Mouse (Mus musculus) mouse embryonic stem cell (cell line): ENCODE results near the gene Sfxn5.

ENCODE experiments used
- in situ Hi-C, 2 experiments: fragments of 300-500 bp; cut with MboI; formaldehyde crosslinking; loops; 1 replicate in 1 of 2; 3 replicates in 1 of 2; pipeline ENCODE4 v1.14.3; 2019 to 2020; ENCODE audit warnings: low sequenced_read_pairs in 2 of 2, low pct_unique_long_range_greater_than_20kb in 1 of 2, mixed read lengths in 1 of 2; ENCODE audit not compliant: unreplicated experiment in 1 of 2

The Sfxn5 gene

DNA sequence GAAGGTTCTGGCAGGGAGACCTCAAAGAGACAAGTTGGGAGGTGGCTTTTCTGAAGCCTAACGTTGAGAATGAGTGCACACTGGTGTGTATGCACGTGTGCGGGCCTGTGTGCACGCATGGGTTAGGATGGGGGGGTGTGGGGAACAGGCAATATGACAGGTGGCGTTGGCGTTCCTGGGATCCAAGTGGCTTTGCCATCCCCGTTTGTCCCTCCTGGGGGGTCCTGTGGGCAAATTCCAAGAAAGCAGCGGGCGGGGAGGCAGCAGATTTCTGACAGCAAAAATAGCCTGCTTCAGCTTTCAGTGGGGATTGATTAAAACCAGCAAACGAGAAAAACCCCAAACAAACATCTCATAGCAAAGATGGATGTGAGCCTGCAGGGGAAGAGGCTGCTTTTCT is 110.7 kb downstream of the Sfxn5 start:
- in situ Hi-C loops, result no loop called here

GRCm38 (mm10) chr6:85220917-85221316 is 112.3 kb downstream of the Sfxn5 start:
- in situ Hi-C loops, result no loop called here

DNA sequence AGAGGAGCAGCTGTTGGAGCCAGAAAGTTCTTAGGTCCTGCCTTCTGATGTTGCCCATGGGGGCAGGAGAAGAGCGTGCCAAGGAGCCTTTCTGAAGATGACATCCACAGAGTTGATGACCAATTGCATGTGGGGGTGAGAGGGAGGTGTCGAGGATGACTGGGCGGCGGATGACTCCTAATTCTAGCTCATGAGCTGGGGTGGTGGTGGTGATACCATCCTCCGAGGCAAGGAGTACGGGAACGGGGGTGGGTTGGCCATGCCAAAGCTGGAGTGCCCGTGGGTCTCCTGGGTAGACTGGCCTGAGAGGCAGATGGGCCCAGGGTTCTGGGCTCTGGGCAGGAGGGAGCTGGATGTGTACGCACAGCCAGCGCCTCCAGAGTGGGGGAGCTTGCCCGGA is 113.5 kb downstream of the Sfxn5 start:
- in situ Hi-C loops, result no loop called here

GRCm38 (mm10) chr6:85218684-85219445 is 114.4 kb downstream of the Sfxn5 start:
- in situ Hi-C loops, result no loop called here

DNA sequence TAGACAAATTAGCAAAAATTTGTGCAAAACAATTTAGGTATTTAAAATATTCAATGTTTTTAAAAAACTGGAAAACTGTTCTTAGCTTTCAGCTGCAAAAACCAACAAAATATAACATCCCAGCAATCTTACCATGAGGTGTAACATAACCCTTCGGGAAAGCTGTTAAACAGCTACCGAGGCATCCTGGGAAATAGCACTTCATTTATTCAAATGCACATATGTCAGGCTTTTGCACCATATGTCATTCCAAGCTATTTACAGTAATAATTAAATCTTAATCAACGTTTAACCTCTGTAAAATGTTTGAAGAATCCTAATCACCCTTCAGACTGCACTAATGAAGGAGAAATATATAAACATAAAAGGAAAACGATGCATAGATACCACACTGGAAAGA is 115.0 kb downstream of the Sfxn5 start:
- in situ Hi-C loops, result no loop called here

DNA sequence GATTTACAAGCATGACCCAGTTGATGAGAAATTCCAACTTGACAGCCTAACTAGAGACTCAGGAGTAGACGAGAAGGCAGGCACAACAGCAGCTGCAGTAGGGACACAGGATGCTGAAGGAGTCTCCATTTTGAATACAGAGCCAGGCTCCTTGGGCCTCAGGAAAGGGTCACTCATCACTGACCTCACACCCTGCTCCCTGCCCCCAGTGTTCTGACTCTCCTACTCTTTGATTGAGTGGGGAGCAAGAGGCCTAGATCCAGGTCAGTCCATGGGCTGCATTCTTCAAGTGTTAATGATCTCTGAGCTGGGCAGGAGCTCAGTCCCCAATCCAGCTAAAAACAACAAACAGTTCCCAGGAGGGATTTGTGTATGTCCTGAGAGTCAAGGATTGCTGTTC is 122.5 kb downstream of the Sfxn5 start:
- in situ Hi-C loops, result no loop called here

GRCm38 (mm10) chr6:85209226-85209967 is 123.8 kb downstream of the Sfxn5 start:
- in situ Hi-C loops, result no loop called here

DNA sequence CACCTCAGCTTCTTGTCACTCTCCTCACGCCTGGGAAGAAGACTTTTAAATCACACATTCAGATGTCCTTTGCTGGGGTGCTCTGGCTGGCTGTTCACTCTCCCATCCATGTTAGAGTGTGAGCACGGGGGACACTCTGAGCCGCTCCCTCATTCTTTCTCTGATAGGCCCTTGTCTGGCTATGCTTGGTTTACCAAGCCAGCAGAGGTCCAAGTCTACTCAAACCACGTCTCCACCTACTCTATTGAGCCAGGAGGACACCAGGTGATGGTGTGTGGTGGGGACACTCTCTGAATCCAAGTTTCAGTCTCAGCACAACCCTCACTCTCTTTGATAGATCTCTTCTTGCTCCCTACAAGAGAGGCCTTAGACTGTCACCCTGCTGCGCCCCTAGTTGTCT is 125.9 kb downstream of the Sfxn5 start:
- in situ Hi-C loops, result no loop called here

DNA sequence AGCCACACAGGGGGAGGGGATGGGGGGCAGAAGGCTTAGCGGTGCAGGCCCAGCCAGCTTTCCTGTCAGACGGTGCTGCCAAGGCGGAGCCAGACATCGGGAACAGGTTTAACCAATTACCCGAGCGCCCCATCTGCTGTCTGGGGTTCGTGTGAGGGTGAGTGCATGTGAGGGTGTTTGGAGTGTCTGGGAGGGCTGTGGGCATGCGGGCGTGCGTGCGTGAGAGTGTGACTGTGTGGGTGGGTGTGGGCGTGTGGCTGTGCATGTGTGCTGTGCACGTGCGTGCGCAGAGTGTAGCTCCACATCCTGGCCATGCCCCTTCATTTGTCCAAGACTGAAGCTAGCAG is 126.3 kb downstream of the Sfxn5 start:
- in situ Hi-C loops, result no loop called here

GRCm38 (mm10) chr6:85206182-85206938 is 126.9 kb downstream of the Sfxn5 start:
- in situ Hi-C loops, result no loop called here

DNA sequence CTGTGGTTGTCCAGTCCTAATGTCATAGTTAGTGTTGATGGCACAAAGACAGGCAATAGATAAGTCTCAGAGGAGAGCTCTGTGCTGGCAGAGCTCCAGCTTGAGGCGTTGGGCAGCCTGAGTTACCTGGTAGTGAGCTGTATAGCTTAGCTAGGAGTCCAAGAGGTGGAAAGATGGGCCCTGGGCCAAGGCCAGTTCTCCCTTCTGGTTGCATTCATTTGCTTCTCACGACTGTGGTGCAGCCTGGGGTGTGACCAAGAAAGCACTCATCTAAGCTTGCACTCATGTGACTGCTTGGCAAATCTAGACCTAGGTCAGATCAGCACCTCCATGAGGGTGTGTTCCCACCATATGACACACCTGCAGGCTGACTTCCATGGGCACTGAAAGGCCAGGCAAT is 135.3 kb downstream of the Sfxn5 start:
- in situ Hi-C loops, result loop anchor here in 1 of 2 experiments (25.0 kb wide), 1 partner anchor 611 kb away; the partner anchor contains the start of gene Cyp26b1

- in situ Hi-C loops, result loop anchor here in 1 of 2 experiments (25.0 kb wide), 1 partner anchor 606 kb away; the partner anchor contains the start of gene Cyp26b1
Observed at GRCm38 (mm10) chr6:85193381-85194318, 139.6 kb downstream of the Sfxn5 start.

GRCm38 (mm10) chr6:85191751-85192440 is 141.3 kb downstream of the Sfxn5 start:
- in situ Hi-C loops, result loop anchor here in 1 of 2 experiments (25.0 kb wide), 1 partner anchor 605 kb away; the partner anchor contains the start of gene Cyp26b1

DNA sequence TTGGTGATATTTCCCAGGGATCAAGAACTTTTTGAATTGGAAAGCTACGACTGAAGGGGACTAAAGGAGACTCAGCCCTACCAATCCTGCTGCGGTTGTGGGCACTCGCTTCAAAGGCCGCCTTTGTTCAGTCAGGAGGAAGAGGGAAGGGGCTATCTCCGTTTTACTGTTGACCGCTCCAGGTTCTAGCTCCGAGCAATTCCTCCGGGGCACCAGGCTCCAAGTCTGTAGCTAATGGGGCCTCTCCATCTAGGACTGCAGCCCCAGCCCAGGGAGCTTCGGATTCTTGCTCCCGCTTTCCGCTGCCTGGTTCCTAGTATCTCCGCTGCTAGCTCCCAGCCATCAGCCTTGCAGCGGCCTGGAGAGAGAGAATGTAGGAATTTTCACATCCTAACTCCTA is 142.6 kb downstream of the Sfxn5 start:
- in situ Hi-C loops, result loop anchor here in 1 of 2 experiments (25.0 kb wide), 1 partner anchor 603 kb away; the partner anchor contains the start of gene Cyp26b1

DNA sequence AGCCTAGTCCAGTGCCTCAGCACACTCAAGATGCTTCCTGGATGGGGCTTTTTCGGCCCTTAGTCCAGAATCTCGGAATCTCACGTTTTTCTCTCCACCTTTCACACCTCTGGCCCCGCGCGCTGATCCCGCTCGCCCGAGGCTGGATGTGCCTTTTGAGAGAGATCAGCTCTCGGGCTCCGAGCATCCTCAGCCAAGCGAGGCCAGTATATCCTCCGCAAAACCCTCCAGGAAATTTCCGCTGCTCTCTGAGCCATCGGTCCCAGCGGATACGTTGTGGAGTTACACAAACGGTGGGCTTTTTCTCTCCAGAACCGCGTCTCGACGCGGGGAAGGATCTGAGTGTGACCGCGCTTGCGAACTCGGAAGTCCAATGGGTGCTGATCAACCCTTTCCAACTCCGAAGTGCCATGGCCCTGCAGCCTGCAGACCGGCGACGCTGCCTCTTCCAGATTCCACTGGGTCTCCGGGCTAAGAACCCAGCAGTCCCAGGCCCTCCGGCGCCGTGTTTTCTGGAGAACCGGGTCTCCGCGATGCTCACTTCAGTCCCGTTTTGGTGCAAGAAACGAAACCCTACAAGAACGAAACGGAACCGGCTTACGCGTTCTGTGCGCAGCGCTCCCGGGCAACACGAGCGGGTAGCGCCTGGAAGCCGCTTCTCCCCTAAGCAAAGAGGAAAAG is 143.2 kb downstream of the Sfxn5 start:
- in situ Hi-C loops, result loop anchor here in 1 of 2 experiments (5.0 to 25.0 kb wide), 2 partner anchors 603 to 1488 kb away; partner anchors contain the start of gene Cyp26b1

DNA sequence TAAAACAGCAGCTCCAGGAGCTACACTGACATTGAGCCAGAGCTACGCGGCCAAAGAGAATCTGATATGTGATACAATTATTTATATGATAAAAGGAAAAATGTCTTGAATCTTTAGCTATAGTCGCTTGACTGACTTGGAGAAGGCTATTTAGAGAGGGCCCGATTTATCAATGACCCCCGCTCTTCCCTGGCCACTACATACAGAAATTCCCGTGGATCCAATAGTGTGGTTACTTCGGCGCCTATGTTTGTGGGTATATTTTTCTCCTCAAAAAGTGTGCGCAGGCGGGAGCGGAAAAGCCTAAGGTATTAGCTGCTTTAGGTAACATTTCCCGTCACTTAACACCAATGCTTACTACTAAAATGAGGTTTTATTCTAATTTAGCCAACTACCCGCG is 143.9 kb downstream of the Sfxn5 start:
- in situ Hi-C loops, result loop anchor here in 1 of 2 experiments (5.0 to 25.0 kb wide), 2 partner anchors 602 to 1487 kb away; partner anchors contain the start of gene Cyp26b1
